Mouse (Mus musculus) embryonic facial prominence, embryonic 13.5 days (tissue): Measurements from ENCODE around the gene Cyp2e1. TPM values are rescaled to one million over a fixed set of nuclear protein-coding genes. Genes with fewer than 3 reads are reported as not detected.
"Not testable (repeated sequence)": the region's sequence is repeated elsewhere in the genome, so short reads cannot be mapped to it uniquely, and the experiment has no call there.

Experiments used
- ATAC-seq: fragments of 200-750 bp; cut with Nextera tagmentation; 2 replicates; pipeline ENCODE4 v1.8.0; 2017; ENCODE audit warnings: low read depth; ENCODE audit not compliant: insufficient number of reproducible peaks, insufficient read depth, low FRiP score, low TSS enrichment
- H3K27ac ChIP-seq: fragments of 300-500 bp; sonication (generic); 2 replicates; pipeline ENCODE4 v1.5.1; 2015; ENCODE audit warnings: moderate library complexity, mild to moderate bottlenecking, inconsistent platforms
- H3K27me3 ChIP-seq: fragments of 300-500 bp; sonication (generic); 2 replicates; pipeline ENCODE4 v1.6.1; 2015; ENCODE audit warnings: mild to moderate bottlenecking, inconsistent platforms
- H3K36me3 ChIP-seq: fragments of 300-500 bp; sonication (generic); 2 replicates; pipeline ENCODE4 v1.6.1; 2015; ENCODE audit warnings: mild to moderate bottlenecking, inconsistent platforms
- H3K4me1 ChIP-seq: fragments of 300-500 bp; sonication (generic); 2 replicates; pipeline ENCODE4 v1.6.1; 2015; ENCODE audit warnings: inconsistent platforms
- H3K4me2 ChIP-seq: fragments of 300-500 bp; sonication (generic); 2 replicates; pipeline ENCODE4 v1.6.1; 2015; ENCODE audit warnings: moderate library complexity, mild to moderate bottlenecking, inconsistent platforms
- H3K4me3 ChIP-seq: fragments of 300-500 bp; sonication (generic); 2 replicates; pipeline ENCODE4 v1.5.1; 2015; ENCODE audit warnings: mild to moderate bottlenecking, inconsistent platforms
- H3K9ac ChIP-seq: fragments of 300-500 bp; sonication (generic); 2 replicates; pipeline ENCODE4 v1.6.1; 2015; ENCODE audit warnings: mild to moderate bottlenecking, inconsistent platforms
- H3K9me3 ChIP-seq: fragments of 300-500 bp; sonication (generic); 2 replicates; pipeline ENCODE4 v1.6.1; 2016; ENCODE audit warnings: inconsistent platforms
- WGBS: fragments of 180-500 bp; shearing (Covaris S2); methylation state at CpG from one replicate; pipeline ENCODE4 v1.1.7; 2015; ENCODE audit warnings: mixed read lengths; 5-methylcytosine and 5-hydroxymethylcytosine counted together
- polyA plus RNA-seq: library from polyadenylated mRNA; unstranded; fragments of >200 nt; fragmentation: Nextera tagmentation; extraction: Ambion mirVana; gene quantifications from 2 replicates; pipeline ENCODE4 v1.2.1, GENCODE M21; 2015

Gene Cyp2e1
- polyA plus RNA-seq, 1 experiment from 2014 or later: not detected

- H3K4me2 ChIP-seq, H3K27me3 ChIP-seq, ATAC-seq, H3K4me1 ChIP-seq, H3K9ac ChIP-seq, H3K36me3 ChIP-seq, H3K4me3 ChIP-seq, H3K27ac ChIP-seq, H3K9me3 ChIP-seq: not testable (repeated sequence)
- WGBS: 66% methylated on average over 1 of the region's 1 CpGs
Measured at GRCm38 (mm10) chr7:140765391-140765790, 1.9 kb downstream of the Cyp2e1 start.

- Histone ChIP-seq H3K36me3 (no peaks in the 10 kb centered on the region), H3K4me1 (no peaks in the 10 kb centered on the region)
- 74% methylated on average over 12 of the region's 12 CpGs for WGBS
Measured at GRCm38 (mm10) chr7:140765888-140766739, 2.6 kb downstream of the Cyp2e1 start.

GRCm38 (mm10) chr7:140780548-140780947, 17.0 kb downstream of the Cyp2e1 start:
- no peak for ATAC-seq
- no peaks in the 10 kb centered on the region for H3K27me3 ChIP-seq
- H3K36me3 ChIP-seq: no peaks in the 10 kb centered on the region
- no peaks in the 10 kb centered on the region for H3K9me3 ChIP-seq
- H3K4me3 ChIP-seq: no peak overlapping the region
- no peak overlapping the region for H3K9ac ChIP-seq
- no peaks in the 10 kb centered on the region for H3K4me1 ChIP-seq
- 72% methylated on average over 4 of the region's 4 CpGs for WGBS
- no peak overlapping the region for H3K27ac ChIP-seq
- H3K4me2 ChIP-seq: no peak overlapping the region

More at GRCm38 (mm10) chr7:140765888-140766739, 2.6 kb downstream of the Cyp2e1 start:
- no peak overlapping the region for H3K4me2 ChIP-seq
- H3K27me3 ChIP-seq: no peaks in the 10 kb centered on the region
- no peak overlapping the region for H3K4me3 ChIP-seq
- H3K27ac ChIP-seq: no peak overlapping the region
- no peak overlapping the region for H3K9ac ChIP-seq
- no peak for ATAC-seq
- H3K9me3 ChIP-seq: no peaks in the 10 kb centered on the region

GRCm38 (mm10) chr7:140787406-140788052, 24.0 kb downstream of the Cyp2e1 start, which contains the start of gene Syce1:
Gene Syce1 (minus strand): TSS chr7:140787852.
- WGBS: 83% methylated on average over 33 of the region's 33 CpGs
- Histone ChIP-seq H3K4me2 (no peak within 1 kb of the TSS), H3K4me1 (no peaks in the 10 kb centered on the region), H3K27ac (no peak within 1 kb of the TSS), H3K4me3 (no peak within 1 kb of the TSS), H3K27me3 (no peaks in the 10 kb centered on the region), H3K36me3 (no peaks in the 10 kb centered on the region), H3K9ac (no peak within 1 kb of the TSS), H3K9me3 (no peaks in the 10 kb centered on the region)
- no peak for ATAC-seq

- Histone ChIP-seq H3K4me2 (no peak overlapping the region), H3K4me3 (no peak overlapping the region), H3K27me3 (no peaks in the 10 kb centered on the region), H3K27ac (no peak overlapping the region), H3K9me3 (no peaks in the 10 kb centered on the region), H3K4me1 (no peaks in the 10 kb centered on the region), H3K36me3 (no peaks in the 10 kb centered on the region), H3K9ac (no peak overlapping the region)
- WGBS: 85% methylated on average over 7 of the region's 7 CpGs
- no peak for ATAC-seq
Measured at GRCm38 (mm10) chr7:140788053-140788435, 24.5 kb downstream of the Cyp2e1 start.

- WGBS: 70% methylated on average over 4 of the region's 4 CpGs
Measured at GRCm38 (mm10) chr7:140793541-140793940, 30.0 kb downstream of the Cyp2e1 start.

GRCm38 (mm10) chr7:140797619-140798018, 34.1 kb downstream of the Cyp2e1 start:
- 90% methylated on average over 3 of the region's 3 CpGs for WGBS
- Histone ChIP-seq H3K4me1 (no peaks in the 10 kb centered on the region), H3K27me3 (no peaks in the 10 kb centered on the region), H3K27ac (no peak overlapping the region), H3K9ac (no peak overlapping the region), H3K4me3 (no peak overlapping the region), H3K4me2 (no peak overlapping the region), H3K9me3 (no peaks in the 10 kb centered on the region), H3K36me3 (no peaks in the 10 kb centered on the region)
- ATAC-seq: no peak

More at GRCm38 (mm10) chr7:140793541-140793940, 30.0 kb downstream of the Cyp2e1 start:
- H3K9me3 ChIP-seq: no peaks in the 10 kb centered on the region
- H3K27ac ChIP-seq: no peak overlapping the region
- no peaks in the 10 kb centered on the region for H3K27me3 ChIP-seq
- H3K36me3 ChIP-seq: no peaks in the 10 kb centered on the region
- H3K9ac ChIP-seq: no peak overlapping the region
- ATAC-seq: no peak
- no peaks in the 10 kb centered on the region for H3K4me1 ChIP-seq
- no peak overlapping the region for H3K4me2 ChIP-seq
- H3K4me3 ChIP-seq: no peak overlapping the region

- no peaks in the 10 kb centered on the region for H3K27me3 ChIP-seq
- H3K9ac ChIP-seq: no peak overlapping the region
- no peak overlapping the region for H3K4me3 ChIP-seq
- H3K27ac ChIP-seq: no peak overlapping the region
- no peak overlapping the region for H3K4me2 ChIP-seq
- 62% methylated on average over 2 of the region's 2 CpGs for WGBS
- H3K9me3 ChIP-seq: no peaks in the 10 kb centered on the region
- no peaks in the 10 kb centered on the region for H3K36me3 ChIP-seq
- no peaks in the 10 kb centered on the region for H3K4me1 ChIP-seq
- peak; percentile 43; the same call in 1 of the 2 replicates for ATAC-seq
Measured at GRCm38 (mm10) chr7:140798212-140798611, 34.7 kb downstream of the Cyp2e1 start.

- ATAC-seq: no peak
- WGBS: 71% methylated on average over 6 of the region's 6 CpGs
- no peak overlapping the region for H3K4me3 ChIP-seq
- no peaks in the 10 kb centered on the region for H3K27me3 ChIP-seq
- H3K9me3 ChIP-seq: no peaks in the 10 kb centered on the region
- H3K4me1 ChIP-seq: no peaks in the 10 kb centered on the region
- no peak overlapping the region for H3K9ac ChIP-seq
- H3K27ac ChIP-seq: no peak overlapping the region
- H3K4me2 ChIP-seq: no peak overlapping the region
- H3K36me3 ChIP-seq: no peaks in the 10 kb centered on the region
Measured at GRCm38 (mm10) chr7:140802629-140803028, 39.1 kb downstream of the Cyp2e1 start.

GRCm38 (mm10) chr7:140805704-140806103, 42.2 kb downstream of the Cyp2e1 start:
- H3K4me2 ChIP-seq: no peak overlapping the region
- no peak overlapping the region for H3K9ac ChIP-seq
- H3K27ac ChIP-seq: no peak overlapping the region
- WGBS: 6% methylated on average over 1 of the region's 1 CpGs
- H3K4me3 ChIP-seq: no peak overlapping the region
- no peaks in the 10 kb centered on the region for H3K27me3 ChIP-seq
- H3K9me3 ChIP-seq: no peaks in the 10 kb centered on the region
- no peaks in the 10 kb centered on the region for H3K4me1 ChIP-seq
- peaks cover 5% of the 10 kb centered on the region; the same call in 1 of the 2 replicates for H3K36me3 ChIP-seq
- no peak for ATAC-seq

- H3K4me2 ChIP-seq: no peak overlapping the region
- no peak for ATAC-seq
- no peaks in the 10 kb centered on the region for H3K9me3 ChIP-seq
- H3K27ac ChIP-seq: no peak overlapping the region
- H3K4me3 ChIP-seq: no peak overlapping the region
- no peaks in the 10 kb centered on the region for H3K27me3 ChIP-seq
- H3K4me1 ChIP-seq: no peaks in the 10 kb centered on the region
- 87% methylated on average over 6 of the region's 6 CpGs for WGBS
- H3K36me3 ChIP-seq: peaks cover 19% of the 10 kb centered on the region
- H3K9ac ChIP-seq: no peak overlapping the region
Measured at GRCm38 (mm10) chr7:140810496-140810895, 47.0 kb downstream of the Cyp2e1 start.

- H3K9ac ChIP-seq: no peak overlapping the region
- WGBS: 91% methylated on average over 13 of the region's 13 CpGs
- H3K27ac ChIP-seq: no peak overlapping the region
- H3K4me3 ChIP-seq: no peak overlapping the region
- H3K27me3 ChIP-seq: no peaks in the 10 kb centered on the region
- no peaks in the 10 kb centered on the region for H3K9me3 ChIP-seq
- H3K36me3 ChIP-seq: peaks cover 19% of the 10 kb centered on the region
- no peak overlapping the region for H3K4me2 ChIP-seq
- no peak for ATAC-seq
- H3K4me1 ChIP-seq: no peaks in the 10 kb centered on the region
Measured at GRCm38 (mm10) chr7:140811714-140812113, 48.2 kb downstream of the Cyp2e1 start.
